Mouse (Mus musculus): ENCODE data around the gene BC107364. TPM values are rescaled to one million over a fixed set of nuclear protein-coding genes. Genes with fewer than 3 reads are reported as not detected.
A peak's percentile ranks its signal among the peaks of the same experiment; 100 is the strongest.
"Not testable (repeated sequence)": the region's sequence is repeated elsewhere in the genome, so short reads cannot be mapped to it uniquely, and the experiment has no call there.

The BC107364 gene
- total and polyA plus RNA-seq, 3 experiments = 0.17 TPM; not detected in 2

GRCm38 (mm10) chr3:96497451-96498028, 45.4 kb upstream of the BC107364 start:
- H3K27ac ChIP-seq (ENCODE audit: control insufficient read depth, low read depth, low read length) = no peak overlapping the region
- DNase-seq (ENCODE audit: low read depth, low spot score) = peak; percentile 94
- no peaks in the 10 kb centered on the region for H3K27me3 ChIP-seq (ENCODE audit: control insufficient read depth in 1 of 2, insufficient read depth in 2 of 2, low read length in 2 of 2)
- H3K4me3 ChIP-seq (ENCODE audit: control insufficient read depth in 1 of 2, insufficient read depth in 1 of 2, low read depth in 2 of 2, low read length in 2 of 2) = peak overlapping the region; percentile 31 to 85
- TF ChIP-seq TAL1 (IDR thresholded peaks at IDR 0.05; ENCODE audit: low read length) = peak; percentile 9; the same call in 1 of the 2 replicates
- TF ChIP-seq NELFE (IDR thresholded peaks at IDR 0.05; ENCODE audit: low read depth, low read length) = no peak
- peak in 1 of 3 experiments; percentile 73; a peak in 2 of 6 replicates for TF ChIP-seq CTCF (IDR thresholded peaks at IDR 0.05 in 2 of 3, conservative IDR thresholded peaks at IDR 0.05 in 1 of 3; ENCODE audit: control insufficient read depth in 1 of 3, insufficient read depth in 1 of 3, low read depth in 2 of 3, low read length in 3 of 3, poor library complexity in 1 of 3, severe bottlenecking in 1 of 3)
- no peak for TF ChIP-seq RAD21 (IDR thresholded peaks at IDR 0.05; ENCODE audit: low read depth, low read length)
- H3K9ac ChIP-seq (ENCODE audit: control insufficient read depth, low read depth, low read length, poor library complexity, severe bottlenecking) = peak overlapping the region; percentile 66
- peaks cover 8 to 14% of the 10 kb centered on the region in 2 experiments for H3K4me1 ChIP-seq (ENCODE audit: control insufficient read depth in 1 of 2, insufficient read depth in 2 of 2, low read length in 2 of 2)
- H3K9me3 ChIP-seq (replicated peaks; ENCODE audit: insufficient read depth, low read length) = no peaks in the 10 kb centered on the region
- H3K36me3 ChIP-seq (ENCODE audit: control insufficient read depth in 1 of 2, insufficient read depth in 2 of 2, low read length in 2 of 2) = peaks cover 0 to 22% of the 10 kb centered on the region in 2 experiments; a peak in 2 of 4 replicates
- H3K79me2 ChIP-seq (ENCODE audit: control insufficient read depth, insufficient read depth, low read length, poor library complexity) = peaks cover 24% of the 10 kb centered on the region

DNA sequence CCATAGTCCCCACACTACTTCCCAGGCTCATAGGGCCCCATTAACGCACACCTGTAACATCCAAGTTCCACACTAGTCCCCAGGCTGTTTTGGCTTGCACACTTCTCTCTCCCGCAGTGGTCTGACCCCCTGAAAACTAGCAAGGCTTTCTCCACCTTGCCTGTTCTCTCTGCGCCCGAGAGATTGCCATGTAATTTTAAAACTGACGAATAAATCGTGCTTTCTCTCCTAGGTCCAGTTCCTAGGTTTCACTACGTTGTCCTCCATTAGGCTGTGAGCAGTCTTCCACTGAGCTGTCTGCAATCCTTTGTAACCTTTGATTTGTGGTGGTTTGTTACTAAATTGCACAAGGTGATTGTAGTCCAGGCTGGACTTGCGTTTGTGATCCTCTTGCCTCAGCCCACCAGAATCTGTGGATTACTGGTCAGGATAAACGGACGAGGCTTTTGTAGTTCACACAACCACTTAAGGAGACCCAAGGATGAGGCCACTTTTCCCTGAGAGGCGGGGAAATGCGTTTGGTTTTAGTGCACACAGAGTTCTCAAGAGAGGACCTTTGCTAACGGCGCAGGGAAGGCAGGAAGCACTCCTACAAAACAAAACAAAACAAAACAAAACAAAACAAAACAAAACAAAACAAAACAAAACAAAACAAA, 44.6 kb upstream of the BC107364 start:
- H3K4me1 ChIP-seq (ENCODE audit: control insufficient read depth in 1 of 2, insufficient read depth in 2 of 2, low read length in 2 of 2) = peaks cover 8 to 14% of the 10 kb centered on the region in 2 experiments
- DNase-seq (ENCODE audit: low read depth, low spot score) = peak; percentile 88
- peaks cover 4 to 22% of the 10 kb centered on the region in 2 experiments for H3K36me3 ChIP-seq (ENCODE audit: control insufficient read depth in 1 of 2, insufficient read depth in 2 of 2, low read length in 2 of 2)
- peaks cover 29% of the 10 kb centered on the region for H3K79me2 ChIP-seq (ENCODE audit: control insufficient read depth, insufficient read depth, low read length, poor library complexity)
- H3K4me3 ChIP-seq (ENCODE audit: control insufficient read depth in 1 of 2, insufficient read depth in 1 of 2, low read depth in 2 of 2, low read length in 2 of 2) = peak overlapping the region; percentile 31 to 85
- not testable (repeated sequence) for H3K9me3 ChIP-seq (replicated peaks; ENCODE audit: insufficient read depth, low read length); H3K27me3 ChIP-seq (ENCODE audit: control insufficient read depth in 1 of 2, insufficient read depth in 2 of 2, low read length in 2 of 2)
- H3K27ac ChIP-seq (ENCODE audit: control insufficient read depth, low read depth, low read length) = peak overlapping the region; percentile 29
- peak overlapping the region; percentile 66 for H3K9ac ChIP-seq (ENCODE audit: control insufficient read depth, low read depth, low read length, poor library complexity, severe bottlenecking)

DNA sequence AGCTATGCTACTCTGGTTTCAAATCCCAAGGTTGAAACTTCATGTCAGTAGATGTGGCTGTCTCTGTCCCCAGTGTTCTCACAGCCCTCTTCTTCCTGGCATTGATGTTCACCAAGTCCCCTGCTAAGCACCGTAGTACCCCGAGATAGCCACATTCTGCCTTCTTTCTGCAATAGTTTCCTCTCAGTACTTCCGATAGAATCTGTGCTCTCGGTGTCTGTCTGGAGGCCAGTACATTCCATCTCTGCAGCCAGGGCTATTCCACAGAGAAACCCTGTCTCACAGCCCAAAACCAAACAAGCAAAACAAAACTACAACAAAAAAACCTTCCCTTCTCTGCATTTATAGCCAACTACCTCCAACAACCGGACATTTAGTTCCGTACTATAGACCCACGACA, 44.1 kb upstream of the BC107364 start:
- H3K27ac ChIP-seq (ENCODE audit: control insufficient read depth, low read depth, low read length) = peak overlapping the region; percentile 29
- H3K79me2 ChIP-seq (ENCODE audit: control insufficient read depth, insufficient read depth, low read length, poor library complexity) = peaks cover 29% of the 10 kb centered on the region
- peak overlapping the region; percentile 31 to 85 for H3K4me3 ChIP-seq (ENCODE audit: control insufficient read depth in 1 of 2, insufficient read depth in 1 of 2, low read depth in 2 of 2, low read length in 2 of 2)
- H3K9me3 ChIP-seq (replicated peaks; ENCODE audit: insufficient read depth, low read length) = no peaks in the 10 kb centered on the region
- peak overlapping the region; percentile 66 for H3K9ac ChIP-seq (ENCODE audit: control insufficient read depth, low read depth, low read length, poor library complexity, severe bottlenecking)
- DNase-seq (ENCODE audit: low read depth, low spot score) = peak; percentile 86
- H3K27me3 ChIP-seq (ENCODE audit: control insufficient read depth in 1 of 2, insufficient read depth in 2 of 2, low read length in 2 of 2) = no peaks in the 10 kb centered on the region
- peaks cover 4 to 22% of the 10 kb centered on the region in 2 experiments for H3K36me3 ChIP-seq (ENCODE audit: control insufficient read depth in 1 of 2, insufficient read depth in 2 of 2, low read length in 2 of 2)
- TF ChIP-seq NRF1 (IDR thresholded peaks at IDR 0.05; ENCODE audit: insufficient read depth, low read depth, low read length, poor library complexity, severe bottlenecking) (no peak), ZC3H11A (IDR thresholded peaks at IDR 0.05; ENCODE audit: low read depth, low read length) (no peak), ETS1 (IDR thresholded peaks at IDR 0.05; ENCODE audit: low read depth, low read length) (no peak), RCOR1 (IDR thresholded peaks at IDR 0.05; ENCODE audit: low read depth, low read length) (no peak), MEF2A (IDR thresholded peaks at IDR 0.05; ENCODE audit: extremely low read depth, insufficient replicate concordance, low read depth, low read length, poor library complexity, severe bottlenecking) (no peak), MAZ (IDR thresholded peaks at IDR 0.05; ENCODE audit: low read depth, low read length) (no peak), SIN3A (IDR thresholded peaks at IDR 0.05; ENCODE audit: low read length) (no peak), MXI1 (IDR thresholded peaks at IDR 0.05; ENCODE audit: low read depth, low read length) (no peak), ZMIZ1 (IDR thresholded peaks at IDR 0.05; ENCODE audit: low read depth, low read length) (no peak)
- peaks cover 8 to 14% of the 10 kb centered on the region in 2 experiments for H3K4me1 ChIP-seq (ENCODE audit: control insufficient read depth in 1 of 2, insufficient read depth in 2 of 2, low read length in 2 of 2)

Measured in MEL (cell line).